Mouse (Mus musculus): ENCODE data around the gene Pdcl.

GRCm38 (mm10) chr2:37376018-37376417 is 16.9 kb upstream of the Pdcl start:
- TF ChIP-seq POLR2A (IDR thresholded peaks at IDR 0.05; ENCODE audit: insufficient read length, low read depth), result no peak
- TF ChIP-seq CEBPB (IDR thresholded peaks at IDR 0.05; ENCODE audit: insufficient read depth, poor library complexity, severe bottlenecking), result no peak
- no peak for TF ChIP-seq TCF12 (IDR thresholded peaks at IDR 0.05; ENCODE audit: insufficient read depth, poor library complexity, severe bottlenecking)
- no peak for TF ChIP-seq USF1 (IDR thresholded peaks at IDR 0.05; ENCODE audit: low read depth)
